Mouse (Mus musculus) bone marrow, adult 2 months (tissue): Measurements from ENCODE around the gene Rgs19. TPM values are rescaled to one million over a fixed set of nuclear protein-coding genes. Genes with fewer than 3 reads are reported as not detected.

Source experiments
- H3K27ac ChIP-seq: fragments of 200-500 bp; 2 replicates; pipeline ENCODE4 v1.5.1; 2012; ENCODE audit warnings: low read depth, mild to moderate bottlenecking, control low read depth, inconsistent platforms, low read length; ENCODE audit not compliant: control insufficient read depth, poor library complexity, insufficient read depth
- H3K4me1 ChIP-seq: fragments of 200-500 bp; 2 replicates; pipeline ENCODE4 v1.6.1; 2011; ENCODE audit warnings: low read length; ENCODE audit not compliant: control insufficient read depth, insufficient read depth
- H3K4me3 ChIP-seq: fragments of 200-500 bp; replicated peaks from 2 replicates; pipeline ENCODE3; 2011; ENCODE audit warnings: mild to moderate bottlenecking, low read depth, low read length, control low read depth; ENCODE audit not compliant: control insufficient read depth
- CTCF ChIP-seq: fragments of 200-500 bp; IDR thresholded peaks from 2 replicates; pipeline ENCODE4 v1.5.1; 2011; ENCODE audit warnings: low read length, control low read depth; ENCODE audit not compliant: control insufficient read depth, insufficient read depth
- POLR2A ChIP-seq: fragments of 200-500 bp; IDR thresholded peaks from 2 replicates; pipeline ENCODE4 v1.6.1; 2011; ENCODE audit warnings: low read depth, mild to moderate bottlenecking, control low read depth, low read length, borderline replicate concordance; ENCODE audit not compliant: control insufficient read depth
- WGBS: fragments of 180-500 bp; shearing (Covaris S2); methylation state at CpG from one replicate; pipeline ENCODE4 v1.1.7; 2018; 5-methylcytosine and 5-hydroxymethylcytosine counted together
- polyA plus RNA-seq: library from polyadenylated mRNA; stranded (reverse); fragments of >200 nt; gene quantifications from 2 replicates; pipeline ENCODE4 v1.2.4, GENCODE M21; 2011; ENCODE audit warnings: low replicate concordance; ENCODE audit not compliant: missing spikeins, insufficient read depth, insufficient read length

Gene Rgs19
- polyA plus RNA-seq, 1 experiment = 170 TPM

- TF ChIP-seq CTCF = peak; percentile 0; the same call in 1 of the 2 replicates
- TF ChIP-seq POLR2A = peak; percentile 39; the same call in 1 of the 2 replicates
- under 1% methylated on average over 69 of the region's 69 CpGs for WGBS
- no peaks in the 10 kb centered on the region; the same call in 1 of the 2 replicates for H3K4me1 ChIP-seq
- H3K27ac ChIP-seq = peak within 1 kb of the TSS; percentile 64
- peak within 1 kb of the TSS; percentile 97 for H3K4me3 ChIP-seq
Measured at GRCm38 (mm10) chr2:181679951-181680715, 13.6 kb downstream of the Rgs19 start, which contains the start of gene Tcea2. Gene Tcea2, plus strand, starts transcription at chr2:181680310.

- 45% methylated on average over 1 of the region's 1 CpGs for WGBS
- H3K4me1 ChIP-seq = no peaks in the 10 kb centered on the region; the same call in 1 of the 2 replicates
- TF ChIP-seq CTCF = peak; percentile 91
- TF ChIP-seq POLR2A = no peak
Measured at GRCm38 (mm10) chr2:181678780-181679179, 15.0 kb downstream of the Rgs19 start.

GRCm38 (mm10) chr2:181677755-181678098, 16.1 kb downstream of the Rgs19 start:
- TF ChIP-seq POLR2A = no peak
- no peak for TF ChIP-seq CTCF
- Histone ChIP-seq H3K4me3 (no peak overlapping the region), H3K27ac (no peak overlapping the region), H3K4me1 (no peaks in the 10 kb centered on the region; the same call in 1 of the 2 replicates)
- 55% methylated on average over 3 of the region's 3 CpGs for WGBS

More at GRCm38 (mm10) chr2:181678780-181679179, 15.0 kb downstream of the Rgs19 start:
- Histone ChIP-seq H3K27ac (no peak overlapping the region), H3K4me3 (no peak overlapping the region)

GRCm38 (mm10) chr2:181677096-181677754, 16.6 kb downstream of the Rgs19 start:
- 78% methylated on average over 5 of the region's 5 CpGs for WGBS
- H3K27ac ChIP-seq = no peak overlapping the region
- TF ChIP-seq CTCF (no peak), POLR2A (no peak)
- no peak overlapping the region for H3K4me3 ChIP-seq
- H3K4me1 ChIP-seq = no peaks in the 10 kb centered on the region; the same call in 1 of the 2 replicates

- 23% methylated on average over 2 of the region's 2 CpGs for WGBS
- no peaks in the 10 kb centered on the region; the same call in 1 of the 2 replicates for H3K4me1 ChIP-seq
- no peak overlapping the region for H3K4me3 ChIP-seq
- no peak overlapping the region for H3K27ac ChIP-seq
- TF ChIP-seq CTCF = no peak
- no peak for TF ChIP-seq POLR2A
Measured at GRCm38 (mm10) chr2:181676424-181676823, 17.4 kb downstream of the Rgs19 start.

- Histone ChIP-seq H3K27ac (no peak overlapping the region), H3K4me1 (no peaks in the 10 kb centered on the region)
- whole genome bisulfite sequencing = 2% methylated on average over 14 of the region's 14 CpGs
Measured at GRCm38 (mm10) chr2:181675454-181675853, 18.3 kb downstream of the Rgs19 start.

GRCm38 (mm10) chr2:181674934-181675333, 18.8 kb downstream of the Rgs19 start:
- H3K4me3 ChIP-seq = no peak overlapping the region
- H3K27ac ChIP-seq = no peak overlapping the region
- H3K4me1 ChIP-seq = no peaks in the 10 kb centered on the region
- TF ChIP-seq CTCF (no peak), POLR2A (no peak)
- WGBS = 84% methylated on average over 4 of the region's 4 CpGs

More at GRCm38 (mm10) chr2:181675454-181675853, 18.3 kb downstream of the Rgs19 start:
- TF ChIP-seq POLR2A (no peak), CTCF (no peak)
- peak overlapping the region; percentile 25 for H3K4me3 ChIP-seq

GRCm38 (mm10) chr2:181673501-181673900, 20.3 kb downstream of the Rgs19 start:
- Histone ChIP-seq H3K4me3 (no peak overlapping the region), H3K27ac (no peak overlapping the region), H3K4me1 (no peaks in the 10 kb centered on the region)
- no peak for TF ChIP-seq CTCF
- TF ChIP-seq POLR2A = no peak
- 59% methylated on average over 1 of the region's 1 CpGs for WGBS
